Mouse (Mus musculus): ENCODE data around the gene 1110004F10Rik.

The 1110004F10Rik gene

DNA sequence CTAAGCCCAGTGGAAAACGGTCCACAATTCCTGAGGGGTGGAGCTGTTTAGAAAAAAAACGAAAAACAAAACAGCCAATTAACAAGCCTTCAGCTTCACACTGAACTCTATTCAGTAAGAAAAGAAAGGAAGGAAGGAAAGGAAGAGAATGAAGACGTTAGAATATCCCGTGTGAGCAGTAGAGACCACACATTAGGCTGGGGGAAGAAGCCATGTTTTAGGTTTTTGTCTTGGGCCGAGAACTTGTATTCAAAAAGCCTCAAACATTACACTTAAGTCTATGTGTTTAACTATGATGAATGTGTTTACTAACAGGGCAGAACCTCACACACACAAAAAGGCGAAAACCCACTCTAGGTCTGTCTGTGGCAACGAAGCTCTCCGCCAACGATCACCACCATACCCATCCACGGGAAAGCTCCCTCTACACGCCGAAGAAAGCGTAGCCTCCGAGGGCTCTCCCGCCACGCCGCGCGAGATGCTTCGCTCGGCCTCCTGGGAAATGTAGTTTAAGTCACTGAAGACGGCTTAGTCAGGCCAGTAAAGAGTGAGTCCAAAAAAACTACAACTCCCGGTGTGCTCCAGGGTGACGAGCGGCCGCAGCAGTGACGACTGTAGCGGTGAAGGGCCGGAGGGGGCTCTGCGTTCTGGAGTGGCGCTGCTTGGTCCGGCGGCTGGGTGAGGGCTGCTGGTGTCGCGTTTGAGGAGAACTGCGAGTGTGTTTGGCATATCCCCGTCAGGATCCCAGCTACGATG, 53.7 kb downstream of the 1110004F10Rik start:
- DNase-seq (ENCODE audit: low read depth in 2 of 2, low spot score in 2 of 2), result peak; percentile 93

DNA sequence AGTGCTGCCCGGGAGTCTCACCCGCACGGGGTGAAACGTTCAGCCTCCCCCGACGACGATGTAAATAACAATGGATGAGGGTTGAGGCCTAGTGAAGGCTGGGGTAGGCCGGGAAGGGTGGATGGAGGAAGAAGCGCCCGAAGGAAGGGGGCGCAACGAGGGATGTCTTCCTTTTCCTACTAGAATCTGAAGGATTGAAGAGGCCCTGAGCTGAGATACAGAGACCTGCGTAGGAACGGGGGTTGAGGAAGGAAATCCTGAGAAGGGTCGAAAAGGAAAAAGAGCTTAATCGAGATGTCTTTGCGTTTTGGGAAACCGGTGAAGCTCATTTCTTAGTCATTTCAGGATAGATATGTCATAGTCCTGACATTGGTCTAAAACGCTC, 54.3 kb downstream of the 1110004F10Rik start:
- no peak for DNase-seq (ENCODE audit: low read depth in 2 of 2, low spot score in 2 of 2)

DNA sequence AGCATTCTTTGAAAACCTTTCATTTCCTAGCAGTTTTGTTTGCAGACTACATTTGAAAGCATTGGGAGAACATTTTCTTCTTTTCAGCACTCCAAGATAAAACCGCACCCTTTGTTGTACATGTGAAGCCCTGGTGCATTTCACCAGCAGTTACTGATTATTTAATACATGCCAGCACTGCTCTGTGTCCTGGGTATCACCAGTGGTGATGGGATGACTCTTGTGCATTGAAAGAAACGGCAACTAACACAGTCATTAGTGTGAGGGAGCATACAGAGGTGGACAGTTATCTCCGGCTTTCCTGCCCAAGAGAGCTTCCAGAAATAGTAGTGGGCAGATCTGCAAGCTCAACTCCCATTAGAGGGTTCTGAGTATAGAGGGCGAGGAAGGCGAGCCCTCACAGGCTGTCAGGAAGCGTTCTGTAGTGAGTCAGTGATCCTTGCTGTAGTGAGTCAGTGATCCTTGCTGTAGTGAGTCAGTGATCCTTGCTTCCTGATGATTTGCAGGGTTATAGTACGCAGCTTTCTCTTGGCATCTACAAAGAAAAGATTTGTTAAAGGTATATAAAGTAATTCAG, 60.8 kb downstream of the 1110004F10Rik start:
- no peak for DNase-seq (ENCODE audit: low read depth in 2 of 2, low spot score in 2 of 2)

DNA sequence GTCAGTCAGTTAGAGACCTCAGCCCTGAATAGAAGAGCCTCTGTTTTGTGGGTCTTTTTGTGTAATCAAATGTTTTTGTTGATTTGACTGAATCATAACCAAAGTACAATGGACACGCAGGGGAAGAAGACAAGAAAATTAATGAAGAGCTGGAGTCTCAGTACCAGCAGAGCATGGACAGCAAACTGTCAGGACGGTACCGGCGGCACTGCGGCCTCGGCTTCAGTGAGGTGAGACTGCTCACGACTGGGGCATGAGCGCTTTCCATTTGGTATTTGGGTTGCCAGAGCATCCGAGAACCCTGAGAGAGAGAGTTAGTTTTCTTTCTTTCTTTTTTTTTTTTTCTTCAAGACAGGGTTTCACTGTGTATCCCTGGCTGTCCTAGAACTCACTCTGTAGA, 63.9 kb downstream of the 1110004F10Rik start:
- no peak for DNase-seq (ENCODE audit: low read depth in 2 of 2, low spot score in 2 of 2)

- no peak for DNase-seq (ENCODE audit: low read depth in 2 of 2, low spot score in 2 of 2)
Observed at GRCm38 (mm10) chr7:116110661-116111060, 71.5 kb downstream of the 1110004F10Rik start.

DNA sequence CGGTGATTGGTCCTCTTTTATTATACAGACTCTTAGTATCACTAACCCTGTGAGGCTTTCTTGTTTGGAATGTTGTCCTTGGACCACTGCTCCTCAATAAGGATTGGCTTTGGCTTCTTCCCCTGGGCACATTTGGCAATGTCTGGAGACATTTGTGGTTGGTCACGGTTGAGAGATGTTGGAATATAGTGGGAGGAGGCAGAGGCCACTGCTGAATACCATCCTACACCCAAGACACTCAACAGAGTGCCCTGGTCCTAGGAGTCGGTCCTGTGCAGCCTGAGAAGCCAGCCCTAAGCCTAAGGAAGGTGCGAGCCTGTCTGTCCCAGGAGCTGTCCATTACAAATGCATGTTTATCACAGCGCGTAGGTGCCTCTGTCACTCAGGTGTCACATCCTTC, 72.3 kb downstream of the 1110004F10Rik start:
- DNase-seq (ENCODE audit: low read depth in 2 of 2, low spot score in 2 of 2), result no peak

GRCm38 (mm10) chr7:116115216-116115930, 76.2 kb downstream of the 1110004F10Rik start:
- DNase-seq (ENCODE audit: low read depth in 2 of 2, low spot score in 2 of 2), result no peak

- no peak for DNase-seq (ENCODE audit: low read depth in 2 of 2, low spot score in 2 of 2)
Observed at GRCm38 (mm10) chr7:116115991-116116390, 76.8 kb downstream of the 1110004F10Rik start.

DNA sequence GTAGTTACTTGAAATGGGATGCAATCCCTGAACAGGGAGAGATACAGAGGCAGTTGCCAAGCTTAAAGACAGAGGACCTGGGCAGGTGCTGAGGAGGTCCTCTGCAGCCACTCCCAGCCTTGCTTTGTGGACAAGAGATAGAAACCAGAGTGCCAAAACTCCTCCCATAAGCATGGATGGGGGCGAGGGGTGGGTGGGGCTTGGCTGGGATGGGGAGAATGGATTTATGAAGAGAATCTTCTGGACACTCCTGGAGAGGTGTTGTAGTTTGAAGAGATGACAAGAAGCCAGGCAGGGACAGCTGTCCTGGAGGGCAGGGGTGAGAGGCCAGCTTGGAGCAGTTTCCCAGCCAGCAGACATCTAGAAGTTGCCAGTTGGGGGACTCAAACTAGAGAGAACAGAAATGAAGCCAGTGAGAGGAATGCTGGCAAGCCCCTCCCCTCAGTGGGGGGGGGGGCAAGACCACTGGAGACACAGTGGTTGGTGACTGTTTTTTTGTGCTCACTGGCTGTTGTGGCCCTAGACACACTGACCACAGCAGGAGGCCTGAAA, 80.2 kb downstream of the 1110004F10Rik start:
- no peak for DNase-seq (ENCODE audit: low read depth in 2 of 2, low spot score in 2 of 2)

GRCm38 (mm10) chr7:116120737-116121136, 81.5 kb downstream of the 1110004F10Rik start:
- no peak for DNase-seq (ENCODE audit: low read depth in 2 of 2, low spot score in 2 of 2)

DNA sequence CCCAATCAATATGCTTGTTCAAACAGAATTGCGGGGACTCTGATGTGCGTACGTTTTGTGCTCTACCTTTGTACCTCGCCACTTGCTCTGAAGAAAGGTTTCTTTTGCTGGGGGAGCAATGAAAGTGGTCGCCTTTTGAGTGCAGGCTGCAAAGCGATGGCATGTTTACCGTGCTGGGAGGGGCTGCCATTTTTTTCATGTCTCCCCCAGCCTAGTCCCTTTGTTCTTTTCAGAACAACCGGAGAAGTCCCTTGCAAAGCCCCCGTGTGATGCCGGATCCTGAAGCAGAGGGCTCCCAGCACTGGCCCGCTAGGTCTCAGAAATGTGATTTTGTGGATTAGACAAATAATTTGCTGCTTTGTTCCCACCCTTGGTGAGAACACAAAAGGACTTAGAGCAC, 82.0 kb downstream of the 1110004F10Rik start:
- DNase-seq (ENCODE audit: low read depth in 2 of 2, low spot score in 2 of 2), result no peak

- DNase-seq (ENCODE audit: low read depth in 2 of 2, low spot score in 2 of 2), result no peak
Observed at GRCm38 (mm10) chr7:116122981-116123596, 83.9 kb downstream of the 1110004F10Rik start.

DNA sequence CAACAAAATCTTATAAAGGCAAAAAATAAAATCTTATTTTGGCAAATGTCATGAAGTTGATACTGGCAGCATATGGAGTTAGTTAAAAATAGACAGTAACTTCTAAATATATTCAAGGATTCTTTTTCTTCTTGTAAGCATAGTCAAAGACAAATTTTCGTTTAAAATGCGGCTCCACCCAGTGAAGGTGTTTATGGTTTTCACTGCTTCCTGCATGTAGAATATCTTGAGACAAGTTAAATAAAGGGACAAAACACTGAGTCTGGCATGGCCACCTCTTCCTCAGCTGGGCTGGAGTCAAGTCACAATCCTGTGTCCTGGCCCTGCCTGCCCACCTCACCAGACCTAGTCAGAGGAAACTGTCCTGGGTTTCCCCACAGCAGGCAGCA, 84.4 kb downstream of the 1110004F10Rik start:
- DNase-seq (ENCODE audit: low read depth in 2 of 2, low spot score in 2 of 2), result no peak

DNA sequence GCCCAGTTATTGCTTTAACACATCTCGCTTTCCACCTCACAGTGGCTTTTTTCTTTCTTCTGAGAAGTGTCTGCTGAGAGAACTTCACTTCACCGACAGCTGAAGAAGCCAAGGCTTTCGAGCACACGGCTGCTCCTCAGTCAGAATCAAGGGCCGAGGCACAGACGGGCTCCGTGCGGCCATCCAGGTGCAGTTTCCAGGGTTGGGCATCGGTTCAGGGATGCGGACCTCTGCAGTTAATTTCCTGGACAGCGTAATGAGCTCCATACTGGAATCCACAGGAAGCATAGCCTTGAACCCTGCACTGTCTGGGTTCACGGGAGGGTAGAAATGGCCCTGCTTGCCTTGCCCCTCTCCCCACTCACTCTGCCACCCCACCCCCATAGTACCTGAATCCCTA, 84.9 kb downstream of the 1110004F10Rik start:
- no peak for DNase-seq (ENCODE audit: low read depth in 2 of 2, low spot score in 2 of 2)

DNA sequence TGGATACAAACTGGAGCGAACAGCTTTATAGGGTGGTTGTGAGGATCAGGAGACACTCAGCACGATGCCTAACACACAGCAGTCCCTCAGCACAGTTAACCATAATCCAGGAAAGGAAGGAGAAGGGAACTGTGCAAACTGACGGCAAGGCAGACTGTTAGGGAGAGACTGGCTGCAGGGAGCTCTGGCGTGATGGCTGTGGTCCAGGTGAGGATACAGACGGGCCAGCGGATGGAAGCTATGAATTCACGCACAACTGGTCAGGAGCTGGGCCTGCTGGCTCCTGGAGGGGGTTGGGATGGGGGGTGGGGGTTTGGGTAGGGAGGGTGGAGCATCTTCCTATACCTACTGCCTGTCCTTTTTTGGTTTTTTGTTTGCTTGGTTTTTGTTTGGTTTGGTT, 86.5 kb downstream of the 1110004F10Rik start:
- DNase-seq (ENCODE audit: low read depth in 2 of 2, low spot score in 2 of 2), result no peak

- DNase-seq (ENCODE audit: low read depth in 2 of 2, low spot score in 2 of 2), result no peak
Observed at GRCm38 (mm10) chr7:116127052-116127451, 87.9 kb downstream of the 1110004F10Rik start.

DNA sequence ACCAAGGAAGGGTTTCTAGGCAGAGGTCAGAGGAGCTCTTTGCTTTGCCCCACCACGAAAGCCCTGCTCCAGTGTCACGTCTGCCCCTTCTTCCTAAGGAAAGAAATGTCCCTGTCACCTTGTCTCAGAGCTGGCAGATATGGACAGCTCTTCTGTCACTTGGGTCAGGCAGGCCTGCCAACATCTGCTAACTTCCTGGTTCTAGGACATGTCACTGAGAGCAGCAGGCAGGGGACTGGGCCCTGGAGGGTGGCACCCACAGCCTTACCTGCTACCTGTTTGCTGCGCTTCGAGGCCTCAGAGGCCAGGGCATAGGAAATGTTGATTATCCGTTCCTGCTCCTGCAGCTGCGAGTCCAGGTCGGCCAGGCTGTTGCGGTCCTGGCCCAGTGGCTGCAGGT, 89.1 kb downstream of the 1110004F10Rik start:
- no peak for DNase-seq (ENCODE audit: low read depth in 2 of 2, low spot score in 2 of 2)

DNA sequence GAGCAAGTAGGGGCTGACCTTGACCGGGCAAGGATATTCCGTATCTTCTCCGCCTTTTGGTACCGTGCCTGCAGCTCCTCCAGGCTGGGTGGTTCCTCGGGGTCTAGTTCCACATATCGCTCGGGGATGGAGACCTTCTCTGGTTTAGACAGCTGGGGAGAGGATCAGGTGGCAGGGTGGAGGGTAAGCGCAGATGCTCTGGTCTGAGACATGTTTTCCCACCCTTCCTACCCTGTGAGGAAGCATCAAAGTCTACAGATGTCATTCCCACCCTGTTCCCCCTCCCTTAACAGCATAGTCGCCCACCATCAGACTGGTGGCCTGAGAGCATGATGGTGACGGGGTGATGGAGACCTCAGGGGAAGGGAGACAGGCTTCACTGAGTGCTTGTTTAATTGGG, 90.2 kb downstream of the 1110004F10Rik start:
- no peak for DNase-seq (ENCODE audit: low read depth in 2 of 2, low spot score in 2 of 2)

DNA sequence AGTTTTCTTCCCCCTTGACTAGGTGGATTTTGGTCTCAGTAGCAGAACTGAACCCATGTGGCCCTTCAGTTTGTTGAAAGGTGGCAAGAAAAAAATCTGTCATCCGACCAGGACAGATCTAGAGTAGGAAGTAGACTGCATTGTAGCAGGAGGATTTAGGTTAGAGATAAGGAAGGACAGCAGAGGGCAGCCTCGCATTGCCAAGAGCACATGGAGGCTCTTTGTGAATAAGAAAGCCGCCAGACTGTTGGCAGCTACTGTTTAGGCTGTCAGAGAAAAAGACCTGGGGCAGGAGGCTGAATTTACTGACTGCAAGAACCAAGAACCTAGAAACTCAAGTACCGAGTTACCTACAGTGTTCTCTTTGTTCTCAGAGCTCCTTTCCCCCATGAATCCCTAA, 92.2 kb downstream of the 1110004F10Rik start:
- no peak for DNase-seq (ENCODE audit: low read depth in 2 of 2, low spot score in 2 of 2)

- DNase-seq (ENCODE audit: low read depth in 2 of 2, low spot score in 2 of 2), result peak; percentile 29 to 32
Observed at GRCm38 (mm10) chr7:116132078-116132477, 92.9 kb downstream of the 1110004F10Rik start.

DNA sequence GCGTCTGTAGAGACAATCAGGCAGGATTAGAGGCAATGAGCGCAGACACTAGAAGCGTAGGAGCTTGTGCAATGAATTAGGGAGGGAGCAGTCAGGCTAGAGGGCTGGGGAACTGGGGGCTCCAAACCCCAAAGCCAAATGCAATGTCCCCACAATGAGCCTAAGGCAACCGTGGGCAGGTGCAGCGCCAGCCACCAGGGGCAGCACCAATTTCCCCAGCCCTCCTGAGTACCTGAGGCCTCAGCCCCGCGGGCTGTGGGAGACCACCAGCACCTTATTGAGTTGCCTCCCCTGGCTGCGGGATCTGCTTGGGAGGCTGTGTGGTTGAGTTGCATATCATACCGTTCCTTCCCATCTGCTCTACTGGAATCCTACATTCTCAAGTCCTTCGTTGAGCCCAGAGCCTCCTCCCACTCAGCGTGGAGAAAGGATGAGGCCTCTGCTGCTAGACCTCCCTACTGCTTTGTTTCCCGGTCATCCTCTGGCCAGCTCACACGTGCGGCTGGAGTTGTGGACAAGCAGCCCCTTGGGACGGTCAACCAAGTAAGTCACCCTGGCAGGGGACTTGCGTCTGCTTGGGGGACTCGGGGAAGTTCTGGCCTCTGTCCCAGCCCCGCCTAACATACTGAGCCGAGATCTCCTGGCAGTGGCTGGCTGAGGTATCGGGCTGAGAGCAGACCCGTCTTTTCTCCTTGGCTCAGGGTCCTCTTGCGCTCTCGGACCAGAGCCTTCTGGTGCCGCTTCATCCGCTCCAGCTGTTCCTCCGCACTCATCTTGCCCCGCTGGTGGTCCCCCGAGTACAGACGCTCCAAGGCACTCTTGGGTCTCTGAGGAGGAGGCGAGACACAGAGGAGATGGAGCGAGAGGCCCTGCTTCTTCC, 95.5 kb downstream of the 1110004F10Rik start:
- DNase-seq (ENCODE audit: low read depth in 2 of 2, low spot score in 2 of 2), result no peak
